Mouse (Mus musculus): ENCODE data around the gene Gm20431.
"Not testable (repeated sequence)": the region's sequence is repeated elsewhere in the genome, so short reads cannot be mapped to it uniquely, and the experiment has no call there.

Gm20431 gene

GRCm38 (mm10) chr2:167629665-167630209 is 31.6 kb downstream of the Gm20431 start:
- DNase-seq, result no peak

GRCm38 (mm10) chr2:167628872-167629271 is 32.4 kb downstream of the Gm20431 start:
- no peak for DNase-seq

DNA sequence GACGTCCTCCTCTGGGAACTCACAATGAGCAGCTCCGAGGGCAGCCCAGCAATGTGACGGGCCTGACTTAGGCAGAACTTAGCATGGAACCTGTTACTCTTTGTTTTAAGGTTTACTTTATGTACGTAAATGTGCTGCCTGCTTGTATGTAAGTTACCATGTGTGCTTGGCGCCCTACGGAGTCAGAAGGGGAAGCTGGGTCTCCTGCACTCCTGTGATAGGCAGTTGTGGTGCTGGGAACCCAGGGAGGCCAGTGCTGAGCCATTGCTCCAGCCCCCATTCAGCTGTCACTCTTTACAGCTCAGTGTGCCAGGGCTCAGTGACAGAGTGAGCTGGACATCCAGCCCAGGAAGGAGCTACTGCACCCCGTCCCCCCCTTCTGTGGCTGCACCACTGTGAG is 34.3 kb downstream of the Gm20431 start:
- no peak for DNase-seq

DNA sequence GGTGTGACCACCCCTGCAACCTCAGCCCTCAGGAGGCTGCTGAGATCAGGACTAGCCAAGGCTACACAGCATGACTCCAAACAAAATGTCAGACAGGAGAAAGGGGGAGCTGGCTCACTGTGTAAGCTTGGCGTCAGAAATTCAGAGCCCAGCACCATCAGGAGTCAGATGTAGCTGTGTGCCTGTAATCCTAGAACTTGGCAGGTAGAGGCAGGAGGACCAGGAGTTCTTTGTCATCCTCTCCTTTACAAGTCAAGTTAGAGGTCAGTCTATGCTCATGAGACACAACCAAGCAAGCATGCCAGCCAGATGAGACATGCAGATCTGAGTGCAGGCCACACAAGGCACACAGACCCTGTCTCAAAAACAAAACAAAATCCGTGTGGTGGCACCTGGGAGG is 35.6 kb downstream of the Gm20431 start:
- no peak for DNase-seq

GRCm38 (mm10) chr2:167624368-167625075 is 36.8 kb downstream of the Gm20431 start:
- DNase-seq, result no peak

DNA sequence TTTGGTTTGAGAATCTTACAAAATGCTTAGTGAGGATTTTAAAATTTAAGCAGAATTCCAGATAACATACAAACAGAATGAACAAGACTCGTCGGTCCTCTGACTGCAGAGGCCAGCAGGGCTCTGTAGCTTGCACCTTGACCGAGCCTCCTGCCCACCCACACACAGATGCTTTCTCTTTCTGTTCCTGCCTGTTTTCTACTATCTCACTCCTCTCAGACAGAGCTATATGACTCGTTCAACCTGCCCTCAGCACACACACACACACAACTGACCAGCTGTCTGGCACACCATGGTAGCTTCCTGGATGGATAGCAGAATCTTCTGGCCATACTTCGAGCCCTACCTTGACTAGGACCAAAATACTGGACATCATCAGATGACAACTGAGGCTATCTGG is 38.3 kb downstream of the Gm20431 start:
- no peak for DNase-seq

DNA sequence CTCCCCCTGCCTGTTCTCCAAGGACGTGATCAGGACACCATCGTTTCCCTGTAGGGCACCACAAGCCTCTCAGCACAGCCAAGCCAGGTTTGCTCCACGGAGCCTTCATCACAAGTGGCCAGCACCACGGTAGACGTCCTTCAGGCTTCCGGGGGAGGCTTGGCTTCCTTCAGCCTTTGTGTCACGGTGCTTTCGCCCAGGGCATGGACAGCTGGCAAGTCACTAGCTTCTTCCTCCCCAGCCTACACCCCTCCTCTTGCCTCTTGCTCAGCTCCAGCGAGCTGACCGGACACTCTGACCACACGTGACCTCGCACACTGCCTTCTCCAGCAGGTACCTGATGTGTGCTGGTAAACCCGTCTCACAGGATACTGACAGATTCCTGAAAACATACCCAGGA is 38.9 kb downstream of the Gm20431 start:
- peak; percentile 62 for DNase-seq

DNA sequence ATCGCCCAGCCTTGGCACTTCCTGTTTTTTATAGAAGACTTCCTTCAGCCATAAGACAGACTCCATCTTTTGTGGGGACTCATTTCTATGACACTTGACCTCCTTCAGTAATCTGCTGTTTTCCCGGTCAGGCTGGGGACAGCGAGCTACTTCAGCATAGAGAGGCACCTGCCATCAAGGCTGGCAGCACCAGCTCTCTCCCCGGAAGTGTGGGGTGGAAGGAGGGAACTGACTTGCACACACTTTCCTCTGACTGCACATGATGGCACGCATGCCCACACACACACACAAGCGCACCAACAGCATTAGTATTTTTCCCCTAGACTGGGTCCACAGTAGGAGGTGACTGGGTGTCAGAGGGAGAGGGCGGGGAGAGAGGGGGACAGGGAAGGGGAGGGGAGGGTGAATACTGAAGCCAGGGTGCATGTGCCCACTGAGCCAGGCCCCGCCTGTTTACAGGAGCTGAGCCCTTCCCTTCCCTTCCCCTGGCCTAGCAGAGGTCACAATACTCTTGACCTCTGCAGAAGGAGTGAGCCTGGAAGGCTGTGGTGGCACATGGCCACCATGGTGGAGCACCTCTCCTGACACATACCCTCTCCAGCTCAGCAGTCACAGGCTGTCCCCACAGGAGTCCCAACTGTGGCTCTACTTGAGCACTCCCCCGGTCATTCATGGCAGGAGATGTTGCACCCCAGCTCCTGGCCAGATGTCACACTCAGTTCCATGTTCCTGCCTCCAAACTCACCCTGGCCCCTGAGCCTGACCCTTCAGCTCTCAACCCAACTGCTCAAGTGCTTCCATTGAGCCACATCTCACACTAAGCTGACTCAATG is 39.8 kb downstream of the Gm20431 start:
- no peak for DNase-seq

DNA sequence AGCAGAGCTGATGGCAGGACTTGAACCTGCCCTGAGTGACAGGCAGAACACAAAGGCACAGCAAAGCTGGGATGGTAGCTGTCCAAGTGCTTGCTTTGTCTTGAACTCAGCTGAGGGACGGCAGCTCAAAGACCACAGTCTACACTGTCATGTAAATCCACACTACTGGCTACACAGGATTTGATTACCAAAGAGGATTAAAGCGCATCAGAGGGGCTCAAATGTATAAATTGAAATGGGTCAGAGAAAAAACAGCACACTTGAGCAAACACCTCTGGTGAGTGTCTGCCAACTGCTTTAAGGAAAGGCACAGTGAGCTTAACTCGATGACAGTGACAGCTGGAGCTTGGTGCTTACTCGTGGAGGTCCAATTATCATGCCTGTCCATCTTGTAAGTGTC is 43.8 kb downstream of the Gm20431 start:
- DNase-seq, result no peak

- DNase-seq, result no peak
Observed at GRCm38 (mm10) chr2:167617034-167617433, 44.3 kb downstream of the Gm20431 start.

- not testable (repeated sequence) for DNase-seq
Observed at GRCm38 (mm10) chr2:167613335-167613734, 48.0 kb downstream of the Gm20431 start.

DNA sequence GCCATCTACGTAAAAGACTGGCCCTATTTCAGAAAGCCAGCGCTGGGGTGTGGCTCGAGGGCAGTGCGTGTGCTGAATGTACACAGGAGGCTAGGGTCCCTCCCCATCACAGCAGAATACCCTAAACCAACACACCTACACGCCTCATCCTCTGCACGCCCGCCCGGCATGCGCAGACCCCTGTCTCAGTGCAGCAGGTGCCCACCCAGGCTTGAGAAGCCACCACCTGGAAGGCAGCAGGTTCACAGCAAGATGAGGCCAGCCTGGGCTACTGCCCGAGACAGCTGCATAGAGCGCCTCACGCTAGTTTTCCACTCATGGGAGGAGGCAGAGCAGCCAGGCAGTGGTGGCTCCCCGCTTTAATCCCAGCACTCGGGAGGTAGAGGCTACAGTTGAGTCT is 49.2 kb downstream of the Gm20431 start:
- no peak for DNase-seq

DNA sequence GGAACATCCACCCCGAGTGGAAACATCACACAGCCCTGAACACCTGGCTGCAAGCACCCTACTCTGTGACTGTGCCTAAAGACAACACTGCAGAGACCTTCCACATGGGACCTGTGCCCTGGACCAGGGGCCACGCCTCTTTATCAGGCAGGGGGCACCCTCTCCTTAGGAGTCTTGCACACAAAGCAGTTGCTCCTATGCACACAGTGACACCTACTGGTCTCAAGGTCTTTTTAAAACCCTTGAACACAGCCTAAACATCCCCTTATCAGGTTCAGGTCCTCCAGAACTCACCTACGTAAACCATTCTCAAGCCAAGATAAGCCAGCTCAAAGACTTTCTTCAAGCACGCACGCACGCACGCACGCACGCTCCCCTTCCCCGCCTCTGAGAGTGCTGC is 50.0 kb downstream of the Gm20431 start:
- DNase-seq, result no peak

DNA sequence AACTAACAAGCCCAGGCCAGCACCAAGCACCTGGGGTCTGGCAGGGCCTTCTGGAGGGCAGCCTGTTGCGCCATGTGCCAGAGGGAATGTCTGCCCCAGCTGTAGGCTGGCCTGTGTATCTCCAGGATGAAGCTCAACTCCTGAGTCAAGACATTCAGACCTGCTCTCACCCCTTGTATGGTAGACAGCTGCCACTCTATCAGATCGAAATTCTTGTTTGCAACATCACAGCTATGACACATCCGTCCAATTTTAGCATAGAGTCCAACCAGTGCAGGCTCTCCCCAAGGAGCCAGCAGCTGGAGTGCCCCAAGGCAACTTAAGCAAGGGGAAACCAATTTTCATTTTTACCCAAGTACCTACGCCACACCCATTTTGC is 54.6 kb downstream of the Gm20431 start:
- no peak for DNase-seq

DNA sequence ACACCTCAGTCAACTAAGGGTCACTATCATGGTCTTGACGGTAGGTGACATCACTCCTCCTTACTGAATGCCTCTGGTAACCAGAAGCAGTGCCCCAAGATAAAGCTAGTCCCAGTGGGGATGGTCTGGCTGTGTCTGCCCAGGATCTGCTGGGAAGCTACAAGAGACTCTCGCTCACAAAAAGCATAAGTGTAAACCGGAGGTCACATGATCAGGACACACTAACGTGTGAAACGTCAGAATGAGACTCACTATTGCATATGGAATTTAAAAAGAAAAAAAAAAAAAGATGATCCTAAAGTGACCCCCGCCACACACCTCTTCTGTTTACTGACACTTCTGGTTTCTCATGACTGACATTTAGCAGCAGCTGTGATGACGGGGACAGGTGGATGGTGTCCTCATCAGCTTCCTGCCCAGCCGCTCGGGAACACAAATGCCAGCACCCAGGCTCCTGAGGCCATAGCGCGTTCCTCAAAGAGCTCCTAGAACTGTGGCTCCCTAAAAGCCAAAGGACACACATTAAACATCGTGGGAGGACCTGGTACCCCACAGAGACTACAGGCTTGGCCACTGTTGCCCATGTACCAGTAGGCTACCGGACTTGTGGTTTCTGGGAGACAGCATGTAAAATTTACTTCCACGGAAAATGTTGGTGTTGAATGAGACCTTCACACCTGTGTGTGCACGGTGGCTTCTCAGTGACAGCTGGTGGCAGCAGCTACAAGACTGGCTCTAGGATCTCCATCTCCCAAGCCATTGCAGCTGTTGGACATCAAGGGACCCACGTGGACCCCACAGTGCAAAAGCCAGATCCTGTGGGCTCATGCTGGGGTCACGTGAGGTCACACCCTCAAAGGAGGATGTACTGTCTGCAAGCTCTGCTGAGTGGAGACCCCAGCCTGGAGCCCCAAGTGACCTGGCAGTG is 55.2 kb downstream of the Gm20431 start:
- no peak for DNase-seq

- DNase-seq, result peak; percentile 78
Observed at GRCm38 (mm10) chr2:167605178-167605794, 56.0 kb downstream of the Gm20431 start.

- DNase-seq, result no peak
Observed at GRCm38 (mm10) chr2:167602978-167603377, 58.3 kb downstream of the Gm20431 start.

GRCm38 (mm10) chr2:167602364-167602763 is 58.9 kb downstream of the Gm20431 start:
- no peak for DNase-seq

GRCm38 (mm10) chr2:167600481-167600995 is 60.8 kb downstream of the Gm20431 start:
- no peak for DNase-seq

DNA sequence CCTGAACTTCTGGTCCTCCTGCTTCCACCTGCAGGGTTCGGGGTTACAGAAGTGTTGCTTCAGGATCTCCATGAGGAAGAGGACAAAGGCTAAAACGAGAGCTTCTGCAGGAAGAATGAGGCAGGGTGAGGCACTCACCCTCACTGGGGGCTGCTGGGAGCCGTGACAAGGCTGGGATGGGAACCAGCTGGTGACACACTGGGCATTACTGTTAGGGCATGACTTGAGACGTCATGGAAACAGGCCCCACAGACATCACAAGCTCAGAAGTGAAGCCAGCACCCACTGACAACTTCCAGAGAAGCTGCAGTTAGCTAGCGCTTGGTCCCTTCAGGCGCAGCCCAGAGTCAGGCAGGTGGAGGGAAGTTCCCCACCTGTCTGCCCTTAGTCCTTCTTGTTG is 61.4 kb downstream of the Gm20431 start:
- DNase-seq, result no peak

DNA sequence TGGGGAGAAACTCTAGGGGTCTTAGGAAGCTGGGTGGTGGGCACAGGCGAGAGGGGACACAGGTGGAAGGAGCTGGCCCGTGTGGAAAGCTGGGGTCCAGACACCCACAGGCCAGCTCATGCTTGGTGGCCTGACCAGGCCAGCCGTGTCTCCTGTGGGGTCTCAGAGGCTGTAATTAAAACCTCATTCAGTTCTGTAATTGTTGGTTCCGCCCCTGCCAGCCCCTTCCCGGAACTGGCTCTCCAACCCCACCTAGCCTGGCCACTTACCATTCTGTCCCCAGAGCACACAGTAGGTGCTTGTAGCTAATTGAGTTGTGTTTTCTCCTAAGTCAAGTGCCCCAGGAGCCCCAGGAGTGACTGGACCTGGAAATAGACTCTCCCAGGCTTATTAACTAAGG is 62.1 kb downstream of the Gm20431 start:
- DNase-seq, result no peak

- no peak for DNase-seq
Observed at GRCm38 (mm10) chr2:167597492-167598186, 63.7 kb downstream of the Gm20431 start.
